Mouse (Mus musculus): ENCODE data around the gene Vill.

Vill gene

DNA sequence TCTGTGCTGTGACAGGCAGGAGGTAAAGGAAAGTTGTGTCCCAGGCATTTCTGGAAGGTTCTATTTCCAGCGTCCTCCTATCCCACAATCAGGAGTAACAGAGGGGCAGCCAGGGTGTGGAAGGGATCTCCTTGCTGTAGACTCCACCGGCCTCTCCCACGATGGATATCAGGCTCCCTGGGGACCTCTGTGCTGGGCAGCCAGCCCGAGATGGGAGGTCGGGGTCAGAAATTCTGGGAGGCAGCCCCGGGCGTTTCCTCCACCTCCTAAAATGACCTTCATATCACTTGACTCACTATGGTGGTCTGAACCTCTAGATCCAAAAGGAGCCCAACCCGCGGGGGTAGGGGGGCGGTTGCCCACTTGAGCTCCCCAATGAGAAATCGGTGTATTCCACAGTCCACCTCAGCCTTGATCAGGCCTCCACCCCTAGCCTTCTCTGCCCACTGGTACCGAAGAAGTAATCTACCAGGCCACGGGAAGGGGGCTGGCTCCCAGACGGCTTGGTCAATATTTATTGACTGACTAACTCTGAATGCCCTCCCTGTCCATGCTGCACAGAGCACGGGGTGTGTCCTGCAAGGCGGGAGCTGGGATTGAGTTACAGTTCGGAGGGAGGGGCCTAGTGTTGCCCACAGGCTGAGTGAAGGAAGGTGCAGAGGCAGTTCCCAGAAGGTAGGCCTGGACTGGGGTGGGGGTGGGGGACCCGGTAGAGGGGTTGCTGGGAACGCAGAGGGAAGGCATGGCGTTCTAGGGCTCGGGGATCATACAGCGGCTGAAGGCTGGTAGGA, at the start of gene Vill:
Gene Vill (plus strand): TSS at position 625 of the 791 bp plus-strand sequence.
- ATAC-seq (ENCODE audit: low TSS enrichment): peak; percentile 54; the same call in 1 of the 2 replicates

GRCm38 (mm10) chr9:119003990-119004702, 48.4 kb upstream of the Vill start:
- ATAC-seq (ENCODE audit: low TSS enrichment): peak; percentile 47

DNA sequence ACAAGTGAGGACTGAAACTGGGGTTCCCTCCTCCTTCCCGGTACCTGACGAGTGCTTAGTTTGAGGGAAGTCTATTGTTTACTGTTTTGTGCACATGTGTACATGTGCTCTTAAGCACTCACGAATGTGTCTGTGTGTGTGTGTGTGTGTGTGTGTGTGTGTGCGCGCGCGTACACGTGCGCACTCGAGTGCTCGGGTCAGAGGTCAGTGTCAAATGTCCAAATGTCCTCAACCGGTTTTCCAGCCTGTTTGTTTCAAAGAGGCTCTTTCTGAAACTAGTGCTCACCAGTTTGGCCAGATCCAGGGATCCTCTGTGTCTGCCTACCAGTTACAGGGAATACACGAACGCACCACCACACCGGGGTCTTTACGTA, 47.9 kb upstream of the Vill start:
- no peak for ATAC-seq (ENCODE audit: low TSS enrichment)

- ATAC-seq (ENCODE audit: low TSS enrichment): peak; percentile 34
These were observed 47.1 kb upstream of the Vill start for GRCm38 (mm10) chr9:119005303-119006029.

DNA sequence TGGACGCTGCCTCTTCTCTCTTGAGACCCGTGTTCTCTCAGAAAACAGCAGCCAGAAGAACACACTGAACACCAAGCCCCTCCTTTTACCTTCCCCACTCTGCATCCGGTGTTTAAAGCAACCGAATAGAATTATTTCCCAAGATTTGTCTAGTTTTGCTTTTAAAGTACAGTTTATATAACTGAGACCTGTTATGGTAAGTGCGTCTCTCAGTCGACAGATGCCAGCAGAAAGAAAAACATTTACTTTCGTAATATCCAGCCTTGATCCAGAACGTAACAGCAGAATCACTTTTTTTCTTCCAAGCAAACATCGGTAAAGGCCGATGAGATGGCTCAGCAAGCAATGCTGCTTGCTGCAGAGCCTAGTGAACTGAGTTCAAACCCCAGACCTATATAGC, 45.3 kb upstream of the Vill start:
- peak; percentile 17 for ATAC-seq (ENCODE audit: low TSS enrichment)

- no peak for ATAC-seq (ENCODE audit: low TSS enrichment)
These were observed 43.7 kb upstream of the Vill start for GRCm38 (mm10) chr9:119008871-119009270.

GRCm38 (mm10) chr9:119010156-119010710, 42.3 kb upstream of the Vill start:
- ATAC-seq (ENCODE audit: low TSS enrichment): no peak

DNA sequence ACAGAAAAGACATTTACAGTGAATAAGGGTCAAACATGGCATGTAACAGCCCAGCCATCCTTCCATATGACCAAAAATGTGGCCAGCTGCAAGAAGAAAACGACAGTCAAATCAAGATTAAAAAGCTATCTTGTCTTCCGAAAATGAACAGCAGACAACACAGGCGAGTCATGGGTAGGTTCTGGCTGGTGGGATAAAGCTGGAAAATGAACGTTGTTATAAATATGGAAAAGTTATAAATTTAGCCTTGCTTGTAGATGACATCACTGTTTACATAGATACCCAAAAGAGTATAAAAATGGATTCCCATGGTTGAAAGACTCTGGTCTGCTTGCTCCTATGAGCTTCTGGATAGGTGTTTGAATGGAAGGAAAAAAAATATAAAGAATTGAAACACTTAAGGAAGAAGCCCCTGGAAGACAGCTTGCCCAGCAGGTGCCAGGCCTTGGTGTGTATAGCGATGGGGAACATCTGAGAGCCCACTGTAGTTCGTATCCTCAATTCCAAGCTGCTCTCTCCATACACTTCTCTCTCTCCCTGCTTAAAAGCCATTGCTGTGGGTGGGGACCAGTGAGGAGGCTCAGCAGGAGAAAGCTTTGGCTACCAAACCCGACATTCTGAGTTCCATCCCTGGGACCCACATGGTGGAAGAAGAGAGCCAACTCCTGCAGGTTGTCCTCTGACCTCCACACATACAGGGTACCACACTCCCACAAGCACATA, 35.6 kb upstream of the Vill start:
- ATAC-seq (ENCODE audit: low TSS enrichment): peak; percentile 63

DNA sequence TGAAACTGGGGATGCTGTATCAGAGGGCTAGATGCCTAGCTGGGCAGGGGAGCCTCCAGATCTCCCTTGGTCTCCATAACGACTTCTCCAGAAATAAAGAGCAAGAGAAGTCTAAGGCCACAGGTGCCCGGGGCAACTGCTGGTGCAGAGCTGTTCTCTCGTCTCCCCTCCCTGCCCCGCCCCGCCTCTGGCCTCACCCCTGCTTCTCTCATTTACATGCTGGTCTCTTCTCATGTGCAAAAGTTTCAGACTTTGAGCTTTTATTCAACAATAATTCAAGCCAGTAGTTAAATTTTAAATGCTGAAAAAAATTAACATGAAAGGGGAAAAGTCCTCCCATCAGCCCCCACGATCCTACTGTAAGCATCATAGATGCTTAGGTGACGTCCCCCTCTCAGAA, 30.8 kb upstream of the Vill start:
- ATAC-seq (ENCODE audit: low TSS enrichment): no peak

DNA sequence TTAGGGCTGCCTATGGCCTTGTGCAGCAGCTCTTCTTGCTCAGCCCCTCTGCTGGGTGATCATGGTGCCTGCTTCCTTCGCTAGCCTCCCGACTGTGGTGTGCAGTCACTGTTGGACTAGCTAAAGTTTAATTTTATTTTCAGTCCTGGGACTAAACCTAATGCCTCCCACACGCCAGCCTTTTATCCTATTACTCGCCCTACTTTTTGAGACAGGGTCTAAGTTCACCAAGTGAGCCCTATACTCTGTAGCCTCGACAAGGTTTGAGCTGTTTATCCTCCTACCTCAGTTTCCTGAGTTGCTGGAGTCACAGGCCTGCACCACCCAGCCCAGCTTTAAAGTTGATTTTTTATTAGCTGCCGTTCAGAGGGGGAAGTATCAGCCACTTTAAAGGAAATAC, 27.3 kb upstream of the Vill start:
- no peak for ATAC-seq (ENCODE audit: low TSS enrichment)

- ATAC-seq (ENCODE audit: low TSS enrichment): no peak
These were observed 26.7 kb upstream of the Vill start for GRCm38 (mm10) chr9:119025832-119026331.

DNA sequence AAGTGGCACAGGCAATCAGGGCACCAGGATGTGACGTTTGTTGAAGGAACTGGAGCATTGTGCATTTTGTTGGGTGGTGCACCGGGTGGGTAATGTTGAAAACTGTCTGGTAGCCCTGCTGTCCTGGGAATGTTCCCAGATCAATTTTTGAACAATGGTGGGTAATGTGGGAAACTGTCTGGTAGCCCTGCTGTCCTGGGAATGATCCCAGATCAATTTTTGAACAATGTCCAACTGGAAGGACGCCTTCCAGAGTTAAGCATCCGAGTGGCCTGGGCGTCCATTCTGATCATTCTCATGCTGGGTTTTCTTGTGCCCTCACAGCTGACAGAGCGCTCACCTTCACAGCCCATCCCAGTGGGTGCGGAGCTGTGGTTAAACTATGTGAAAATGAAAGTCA, 25.2 kb upstream of the Vill start:
- no peak for ATAC-seq (ENCODE audit: low TSS enrichment)

DNA sequence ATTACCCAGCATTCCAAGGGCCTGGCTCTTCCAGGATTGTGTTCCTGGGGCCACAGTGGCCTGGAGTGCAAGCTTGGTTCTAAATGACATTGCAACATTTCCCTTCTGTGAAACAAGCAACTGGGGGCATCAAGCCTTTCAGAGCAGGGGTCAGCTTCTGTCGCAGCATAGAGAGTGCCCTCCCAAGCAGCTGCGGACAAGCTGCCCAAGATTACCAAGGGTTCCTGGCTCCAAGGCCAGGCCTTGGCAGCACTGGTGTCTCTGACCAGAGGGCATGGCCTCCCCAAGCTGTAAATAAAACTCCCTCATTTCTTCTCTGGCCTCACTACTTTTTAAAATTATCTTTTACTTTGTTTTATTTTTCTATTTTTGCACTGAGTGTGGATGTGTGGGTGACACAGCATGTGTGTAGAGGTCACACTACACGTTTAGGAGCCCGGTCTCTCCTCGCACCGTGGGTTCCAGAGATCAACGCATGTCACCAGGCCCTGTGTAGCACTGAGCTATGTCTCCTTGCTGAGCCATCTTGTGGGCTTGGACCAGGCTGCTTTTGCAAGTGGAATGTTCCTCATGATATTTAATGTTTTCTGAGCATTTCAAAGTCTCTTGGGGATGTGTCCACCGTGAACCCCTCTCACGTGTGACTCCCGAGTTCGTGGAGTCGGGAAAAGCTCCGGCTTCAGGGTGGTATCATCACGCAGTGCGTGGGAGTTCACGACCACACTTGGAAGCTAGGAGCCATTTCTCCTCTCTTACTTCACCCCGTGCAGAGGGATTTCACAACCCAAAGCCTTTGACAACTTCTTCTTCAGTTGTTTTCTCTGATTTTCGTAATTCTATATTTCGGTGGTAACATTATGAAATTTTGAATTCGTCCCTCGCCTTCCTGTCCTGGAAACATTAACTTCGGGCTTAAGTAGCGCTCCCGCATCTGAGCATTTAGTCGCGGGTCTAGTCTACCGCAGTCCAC, 24.1 kb upstream of the Vill start:
- ATAC-seq (ENCODE audit: low TSS enrichment): no peak

- peak; percentile 45 for ATAC-seq (ENCODE audit: low TSS enrichment)
These were observed 23.0 kb upstream of the Vill start for GRCm38 (mm10) chr9:119029568-119029967.

DNA sequence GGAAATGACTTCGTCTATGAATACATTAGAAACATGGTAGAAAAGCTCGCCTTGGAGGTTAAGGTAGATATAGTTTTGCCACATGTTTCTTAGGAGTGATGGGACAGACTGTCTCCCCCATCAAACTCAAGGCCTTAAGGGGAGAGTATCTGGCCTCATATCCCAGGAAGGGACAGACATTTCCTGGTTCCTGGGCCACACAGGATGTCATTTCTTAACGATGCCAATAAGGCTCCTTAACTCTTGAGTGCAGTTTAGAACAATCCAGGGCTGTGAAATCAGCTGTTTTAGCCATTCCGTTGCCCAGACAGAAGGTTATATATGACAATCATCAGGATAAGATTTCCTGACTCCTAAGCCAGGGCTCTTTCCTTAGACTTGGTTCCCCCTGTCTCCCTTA, 21.5 kb upstream of the Vill start:
- no peak for ATAC-seq (ENCODE audit: low TSS enrichment)

GRCm38 (mm10) chr9:119031772-119032171, 20.8 kb upstream of the Vill start:
- ATAC-seq (ENCODE audit: low TSS enrichment): no peak

DNA sequence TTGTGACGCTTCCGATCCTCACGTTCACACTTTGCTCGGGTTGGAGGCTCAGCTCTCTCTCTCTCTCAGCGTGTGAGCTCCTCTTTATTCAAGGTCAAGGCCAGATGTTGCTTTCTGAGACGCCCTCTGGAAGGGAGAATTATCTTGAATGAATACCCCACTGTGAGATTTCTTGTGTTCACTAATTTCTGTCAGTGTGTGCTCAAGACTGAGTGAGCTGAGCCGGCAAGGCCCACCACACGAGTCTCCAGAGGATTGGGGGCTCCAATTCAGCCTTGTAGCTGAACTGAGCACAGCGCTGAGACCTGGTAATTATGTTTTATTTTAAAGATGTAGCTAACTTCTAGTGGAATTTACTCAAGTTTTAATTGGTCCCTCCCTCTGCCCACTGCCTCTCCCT, 20.0 kb upstream of the Vill start:
- ATAC-seq (ENCODE audit: low TSS enrichment): no peak

DNA sequence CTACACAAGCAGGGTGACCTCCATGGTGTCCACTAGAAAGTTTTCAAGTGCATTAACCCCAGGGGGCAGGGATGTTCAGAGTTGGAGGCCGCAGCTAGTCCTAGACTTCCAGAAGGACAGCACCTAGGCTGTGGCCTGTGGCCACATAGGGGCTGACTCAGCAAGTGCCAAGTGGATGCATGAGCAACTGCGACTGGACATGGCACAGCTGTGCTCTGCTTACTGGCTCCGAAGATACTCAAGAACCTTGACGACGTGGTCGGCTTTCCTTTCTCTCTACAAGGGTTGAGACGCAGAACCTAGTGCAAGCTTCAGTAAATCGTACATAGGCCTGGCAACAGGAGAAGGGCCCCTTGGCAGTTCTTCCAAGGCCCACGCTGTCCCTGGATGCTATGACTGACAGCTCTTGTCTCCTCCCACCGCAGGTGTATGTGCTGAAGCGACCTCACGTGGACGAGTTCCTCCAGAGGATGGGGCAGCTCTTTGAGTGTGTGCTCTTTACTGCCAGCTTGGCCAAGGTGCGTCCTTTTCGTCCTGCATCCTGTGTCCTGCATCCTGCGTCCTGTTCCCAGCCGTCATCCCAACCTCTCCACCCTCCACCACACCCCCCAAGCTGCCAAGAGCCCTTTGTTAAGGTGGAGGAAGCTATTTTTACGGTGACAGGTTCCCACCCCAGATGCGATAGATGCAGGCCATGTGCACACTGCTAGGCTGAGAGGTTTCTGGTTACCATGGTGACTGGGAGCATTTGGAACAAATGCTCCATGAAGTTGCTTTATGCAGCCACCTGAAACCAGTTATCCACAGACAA, 19.3 kb upstream of the Vill start:
- peak; percentile 43 for ATAC-seq (ENCODE audit: low TSS enrichment)

DNA sequence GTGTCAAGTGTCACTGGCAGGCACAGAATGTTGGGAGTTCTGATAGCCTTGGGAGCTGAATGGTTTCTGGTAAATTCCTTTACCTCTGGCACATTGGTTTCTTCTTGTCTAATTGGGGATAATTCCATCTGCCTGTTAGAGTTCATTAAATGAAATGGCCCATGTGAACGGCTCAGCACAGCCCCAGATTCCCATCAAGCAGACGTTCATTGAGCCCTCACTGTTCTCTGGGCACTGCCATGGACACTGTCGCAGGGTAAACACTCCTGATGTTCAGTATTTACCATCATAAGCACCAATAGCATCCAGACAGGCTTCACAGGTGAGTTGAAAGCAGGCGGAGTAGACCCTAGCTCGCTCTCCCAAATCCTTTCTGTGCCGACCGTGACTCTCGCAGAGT, 18.5 kb upstream of the Vill start:
- ATAC-seq (ENCODE audit: low TSS enrichment): no peak

All from frontal cortex, adult (tissue).